Mouse (Mus musculus): ENCODE data around the gene Smc3.
"Not testable (repeated sequence)": the region's sequence is repeated elsewhere in the genome, so short reads cannot be mapped to it uniquely, and the experiment has no call there.

Smc3 gene

GRCm38 (mm10) chr19:53656443-53656842, 56.2 kb downstream of the Smc3 start:
- DNase-seq (ENCODE audit: low spot score), result not testable (repeated sequence)

GRCm38 (mm10) chr19:53657437-53657836, 57.2 kb downstream of the Smc3 start:
- DNase-seq (ENCODE audit: low spot score), result no peak

- DNase-seq (ENCODE audit: low spot score), result no peak
Observed at GRCm38 (mm10) chr19:53660722-53661420, 60.7 kb downstream of the Smc3 start.

- DNase-seq (ENCODE audit: low spot score), result no peak
Observed at GRCm38 (mm10) chr19:53661938-53662722, 61.9 kb downstream of the Smc3 start.

GRCm38 (mm10) chr19:53664831-53665230, 64.6 kb downstream of the Smc3 start:
- no peak for DNase-seq (ENCODE audit: low spot score)

GRCm38 (mm10) chr19:53665391-53665790, 65.2 kb downstream of the Smc3 start:
- no peak for DNase-seq (ENCODE audit: low spot score)

GRCm38 (mm10) chr19:53666708-53667107, 66.5 kb downstream of the Smc3 start:
- no peak for DNase-seq (ENCODE audit: low spot score)

- DNase-seq (ENCODE audit: low spot score), result no peak
Observed at GRCm38 (mm10) chr19:53668821-53669220, 68.6 kb downstream of the Smc3 start.

GRCm38 (mm10) chr19:53670625-53671141, 70.5 kb downstream of the Smc3 start:
- no peak for DNase-seq (ENCODE audit: low spot score)

- DNase-seq (ENCODE audit: low spot score), result no peak
Observed at GRCm38 (mm10) chr19:53671432-53671831, 71.2 kb downstream of the Smc3 start.

GRCm38 (mm10) chr19:53674131-53674925, 74.1 kb downstream of the Smc3 start:
- DNase-seq (ENCODE audit: low spot score), result no peak

- no peak for DNase-seq (ENCODE audit: low spot score)
Observed at GRCm38 (mm10) chr19:53676228-53676627, 76.0 kb downstream of the Smc3 start.

- no peak for DNase-seq (ENCODE audit: low spot score)
Observed at GRCm38 (mm10) chr19:53676718-53677634, 76.8 kb downstream of the Smc3 start, which contains the start of gene Rbm20. Gene Rbm20, plus strand, starts transcription at chr19:53677306.

- DNase-seq (ENCODE audit: low spot score), result no peak
Observed at GRCm38 (mm10) chr19:53679194-53679593, 79.0 kb downstream of the Smc3 start.

GRCm38 (mm10) chr19:53679981-53680380, 79.8 kb downstream of the Smc3 start:
- no peak for DNase-seq (ENCODE audit: low spot score)

GRCm38 (mm10) chr19:53682427-53682826, 82.2 kb downstream of the Smc3 start:
- DNase-seq (ENCODE audit: low spot score), result no peak

- DNase-seq (ENCODE audit: low spot score), result no peak
Observed at GRCm38 (mm10) chr19:53687592-53687991, 87.4 kb downstream of the Smc3 start.

- DNase-seq (ENCODE audit: low spot score), result no peak
Observed at GRCm38 (mm10) chr19:53690816-53691215, 90.6 kb downstream of the Smc3 start.

- no peak for DNase-seq (ENCODE audit: low spot score)
Observed at GRCm38 (mm10) chr19:53694020-53694419, 93.8 kb downstream of the Smc3 start.
